Mouse (Mus musculus) stomach, postnatal 0 days (tissue): ENCODE results near the gene Mrpl27. TPM values are rescaled to one million over a fixed set of nuclear protein-coding genes. Genes with fewer than 3 reads are reported as not detected.
A peak's percentile ranks its signal among the peaks of the same experiment; 100 is the strongest.

Experiments
- ATAC-seq: fragments of 200-750 bp; cut with Nextera tagmentation; 2 replicates; pipeline ENCODE4 v1.8.0; 2017; ENCODE audit not compliant: low FRiP score, low TSS enrichment
- DNase-seq: peaks from one replicate; pipeline ENCODE4 v3.0.0-alpha.2; 2016; ENCODE audit warnings: low spot score
- H3K27ac ChIP-seq: fragments of 300-500 bp; sonication (generic); replicated peaks from 2 replicates; pipeline ENCODE4 v1.5.1; 2014; ENCODE audit warnings: mild to moderate bottlenecking, control low read depth
- H3K27me3 ChIP-seq: fragments of 300-500 bp; sonication (generic); 2 replicates; pipeline ENCODE4 v1.6.1; 2014; ENCODE audit warnings: low read length; ENCODE audit not compliant: control insufficient read depth, insufficient read depth
- H3K36me3 ChIP-seq: fragments of 300-500 bp; sonication (generic); 2 replicates; pipeline ENCODE4 v1.6.1; 2014; ENCODE audit warnings: low read length, mixed read lengths; ENCODE audit not compliant: control insufficient read depth, insufficient read depth
- H3K4me1 ChIP-seq: fragments of 300-500 bp; sonication (generic); replicated peaks from 2 replicates; pipeline ENCODE4 v1.6.1; 2014; ENCODE audit warnings: antibody characterized with exemption; ENCODE audit not compliant: control insufficient read depth, insufficient read depth
- H3K4me2 ChIP-seq: fragments of 300-500 bp; sonication (generic); replicated peaks from 2 replicates; pipeline ENCODE4 v1.6.1; 2014; ENCODE audit warnings: low read depth, mild to moderate bottlenecking, control low read depth, moderate library complexity
- H3K4me3 ChIP-seq: fragments of 300-500 bp; sonication (generic); 2 replicates; pipeline ENCODE4 v1.5.1; 2014; ENCODE audit warnings: low read depth, low read length, control low read depth
- H3K9ac ChIP-seq: fragments of 300-500 bp; sonication (generic); 2 replicates; pipeline ENCODE4 v1.6.1; 2014; ENCODE audit warnings: mild to moderate bottlenecking, low read length, control low read depth, mixed read lengths
- H3K9me3 ChIP-seq: fragments of 300-500 bp; sonication (generic); 2 replicates; pipeline ENCODE4 v1.6.1; 2016; ENCODE audit warnings: low read length; ENCODE audit not compliant: control insufficient read depth
- CTCF ChIP-seq: IDR thresholded peaks from 2 replicates; pipeline ENCODE4 v1.5.1; 2016; ENCODE audit warnings: antibody characterized with exemption, low read depth, mild to moderate bottlenecking, moderate library complexity
- EP300 ChIP-seq: optimal IDR thresholded peaks from 2 replicates; pipeline ENCODE3; 2016; ENCODE audit warnings: antibody characterized with exemption
- WGBS: fragments of 180-500 bp; shearing (Covaris S2); extraction: QIAGEN DNeasy Blood & Tissue Kit; methylation state at CpG from one replicate; pipeline ENCODE4 v1.1.7; 2014; 5-methylcytosine and 5-hydroxymethylcytosine counted together
- polyA plus RNA-seq: library from polyadenylated mRNA; unstranded; fragments of >200 nt; fragmentation: Nextera tagmentation; extraction: Ambion mirVana; gene quantifications from 2 replicates; pipeline ENCODE4 v1.2.1, GENCODE M21; 2015

Mrpl27 gene
- polyA plus RNA-seq = 123 and 124 TPM in 2 replicates

- under 1% methylated on average over 32 of the region's 32 CpGs for WGBS
- no peaks in the 10 kb centered on the region for H3K9me3 ChIP-seq
- H3K27ac ChIP-seq = peak within 1 kb of the TSS; percentile 90
- TF ChIP-seq CTCF = no peak
- TF ChIP-seq EP300 = no peak
- H3K4me3 ChIP-seq = peak within 1 kb of the TSS; percentile 64
- H3K4me2 ChIP-seq = peak within 1 kb of the TSS; percentile 65
- H3K4me1 ChIP-seq = no peaks in the 10 kb centered on the region
- H3K36me3 ChIP-seq = peaks cover 4% of the 10 kb centered on the region; the same call in 1 of the 2 replicates
- H3K27me3 ChIP-seq = no peaks in the 10 kb centered on the region
- peak within 1 kb of the TSS; percentile 63 for H3K9ac ChIP-seq
- ATAC-seq = peak; percentile 91
- peak; percentile 85 for DNase-seq
These were observed at the start of gene Mrpl27, which contains the start of gene Eme1 for GRCm38 (mm10) chr11:94653663-94654436. Mrpl27 (plus strand) TSS chr11:94653767. Eme1 (minus strand) TSS chr11:94653964.

- Histone ChIP-seq H3K27ac (no peak overlapping the region), H3K4me3 (no peak overlapping the region), H3K4me2 (no peak overlapping the region), H3K9me3 (no peaks in the 10 kb centered on the region), H3K27me3 (no peaks in the 10 kb centered on the region), H3K4me1 (no peaks in the 10 kb centered on the region), H3K9ac (no peak overlapping the region), H3K36me3 (no peaks in the 10 kb centered on the region)
- WGBS = 61% methylated on average over 4 of the region's 4 CpGs
- TF ChIP-seq EP300 (no peak), CTCF (no peak)
- DNase-seq = no peak
- no peak for ATAC-seq
These were observed 42.5 kb upstream of the Mrpl27 start for GRCm38 (mm10) chr11:94610744-94611740.

- Histone ChIP-seq H3K4me2 (no peak overlapping the region), H3K27me3 (no peaks in the 10 kb centered on the region), H3K27ac (no peak overlapping the region), H3K4me1 (no peaks in the 10 kb centered on the region), H3K9ac (no peak overlapping the region), H3K36me3 (no peaks in the 10 kb centered on the region), H3K9me3 (no peaks in the 10 kb centered on the region), H3K4me3 (no peak overlapping the region)
- TF ChIP-seq EP300 = no peak
- TF ChIP-seq CTCF = no peak
- DNase-seq (no peak), ATAC-seq (peak; percentile 29; the same call in 1 of the 2 replicates)
- WGBS = 70% methylated on average over 4 of the region's 4 CpGs
These were observed 39.0 kb upstream of the Mrpl27 start for GRCm38 (mm10) chr11:94614603-94615002.

- H3K36me3 ChIP-seq = no peaks in the 10 kb centered on the region
- no peak overlapping the region for H3K4me2 ChIP-seq
- 11% methylated on average over 4 of the region's 4 CpGs for WGBS
- H3K4me1 ChIP-seq = no peaks in the 10 kb centered on the region
- no peak for DNase-seq
- no peak overlapping the region for H3K9ac ChIP-seq
- ATAC-seq = no peak
- H3K27ac ChIP-seq = no peak overlapping the region
- H3K27me3 ChIP-seq = no peaks in the 10 kb centered on the region
- no peaks in the 10 kb centered on the region for H3K9me3 ChIP-seq
- no peak for TF ChIP-seq CTCF
- no peak for TF ChIP-seq EP300
- no peak overlapping the region for H3K4me3 ChIP-seq
These were observed 38.1 kb upstream of the Mrpl27 start for GRCm38 (mm10) chr11:94615494-94615893.

- DNase-seq (no peak), ATAC-seq (no peak)
- no peaks in the 10 kb centered on the region for H3K27me3 ChIP-seq
- H3K9ac ChIP-seq = no peak overlapping the region
- H3K36me3 ChIP-seq = no peaks in the 10 kb centered on the region
- no peak overlapping the region for H3K27ac ChIP-seq
- H3K4me2 ChIP-seq = no peak overlapping the region
- TF ChIP-seq EP300 (no peak), CTCF (no peak)
- H3K4me1 ChIP-seq = no peaks in the 10 kb centered on the region
- H3K4me3 ChIP-seq = no peak overlapping the region
- WGBS = 91% methylated on average over 2 of the region's 2 CpGs
- H3K9me3 ChIP-seq = no peaks in the 10 kb centered on the region
These were observed 35.9 kb upstream of the Mrpl27 start for GRCm38 (mm10) chr11:94617646-94618045.
